Mouse (Mus musculus): ENCODE measurements around the gene Nr2c1. TPM values are rescaled to one million over a fixed set of nuclear protein-coding genes. Genes with fewer than 3 reads are reported as not detected.

Nr2c1 gene
- polyA plus RNA-seq, 1 experiment from 2014 or later = 13.6 TPM

DNA sequence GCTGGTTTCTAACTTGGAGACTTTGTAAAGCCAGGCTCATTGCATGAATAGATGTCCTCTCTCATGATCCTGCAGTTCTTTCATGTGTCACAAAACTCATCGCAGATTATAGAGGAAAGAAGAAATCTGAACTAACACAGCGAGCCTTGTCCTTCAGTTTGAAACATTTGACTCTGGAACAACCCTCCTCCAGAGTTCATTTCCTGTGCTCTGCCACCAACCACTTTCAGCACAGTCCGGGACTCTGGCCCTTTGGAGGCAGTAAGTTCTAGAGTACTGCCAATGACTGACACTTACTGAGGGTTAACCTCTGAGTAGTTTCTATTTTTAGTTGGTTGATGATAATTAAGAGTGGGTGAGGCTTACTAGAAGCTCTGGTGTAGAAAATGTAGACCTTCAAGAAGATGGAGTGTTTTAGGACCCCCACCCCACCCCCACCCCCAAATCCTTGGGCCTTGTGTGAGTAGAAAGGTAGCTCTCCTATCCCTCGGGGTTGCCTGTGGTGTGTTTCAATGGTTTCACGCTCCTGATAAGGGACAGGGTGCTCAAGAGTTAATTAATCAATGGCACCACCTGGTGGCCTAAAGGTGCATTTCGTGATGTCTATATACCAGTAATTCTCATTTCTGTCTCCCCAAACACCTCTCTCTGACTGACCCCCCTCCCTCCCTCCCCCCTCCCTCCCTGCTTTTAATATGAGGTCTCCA, 31.8 kb upstream of the Nr2c1 start:
- 0 out of 2 replicates have a peak, but pooled peaks have one; percentile 44 for ATAC-seq (ENCODE audit: insufficient number of reproducible peaks, low FRiP score, low TSS enrichment, low read depth)
- no peak overlapping the region for H3K4me2 ChIP-seq (ENCODE audit: low read depth, severe bottlenecking)
- no peak overlapping the region for H3K27ac ChIP-seq (replicated peaks; ENCODE audit: low read depth, low read length)
- no peaks in the 10 kb centered on the region; the same call in 1 of the 2 replicates for H3K36me3 ChIP-seq (ENCODE audit: control insufficient read depth, insufficient read depth, low read length)
- H3K4me3 ChIP-seq (ENCODE audit: low read depth, low read length) = no peak overlapping the region
- no peak overlapping the region for H3K9ac ChIP-seq (ENCODE audit: low read length)
- WGBS = 35% methylated on average over 6 of the region's 6 CpGs
- H3K4me1 ChIP-seq (ENCODE audit: control insufficient read depth, insufficient read depth, low read length) = peaks cover 6% of the 10 kb centered on the region; the same call in 1 of the 2 replicates
- DNase-seq (ENCODE audit: low spot score) = peak; percentile 83
- H3K9me3 ChIP-seq (ENCODE audit: control insufficient read depth, low read length) = no peaks in the 10 kb centered on the region
- H3K27me3 ChIP-seq (ENCODE audit: control insufficient read depth, insufficient read depth, low read length) = no peaks in the 10 kb centered on the region

DNA sequence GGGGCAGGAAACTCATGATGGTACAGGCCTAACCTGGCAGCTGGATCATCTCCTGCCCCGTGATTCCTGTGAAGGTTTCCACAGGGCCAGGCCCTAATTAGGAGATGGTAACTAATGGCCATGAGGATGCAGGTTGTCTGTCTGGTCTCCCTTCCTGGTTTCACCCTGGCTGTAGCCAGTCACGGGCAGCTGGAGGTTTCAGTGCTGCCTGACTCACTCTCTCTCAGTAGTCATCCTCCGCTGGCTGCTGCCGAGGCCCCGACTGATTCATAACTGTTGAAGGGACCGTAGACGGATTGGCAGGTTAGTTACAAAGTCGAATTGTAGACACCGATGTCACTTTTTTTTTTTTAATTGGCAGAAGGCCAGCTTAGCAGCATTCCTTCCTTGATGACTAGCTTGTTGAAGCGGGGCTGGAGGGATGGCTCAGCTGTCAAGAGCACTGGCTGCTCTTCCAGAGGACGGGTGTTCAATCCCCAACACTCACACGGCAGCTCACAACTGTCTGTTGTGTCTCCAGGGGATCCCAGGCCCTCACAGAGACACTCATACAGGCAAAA, 31.0 kb upstream of the Nr2c1 start:
- DNase-seq (ENCODE audit: low spot score) (no peak), ATAC-seq (ENCODE audit: insufficient number of reproducible peaks, low FRiP score, low TSS enrichment, low read depth) (no peak)
- H3K4me1 ChIP-seq (ENCODE audit: control insufficient read depth, insufficient read depth, low read length) = no peaks in the 10 kb centered on the region
- no peak overlapping the region for H3K27ac ChIP-seq (replicated peaks; ENCODE audit: low read depth, low read length)
- H3K36me3 ChIP-seq (ENCODE audit: control insufficient read depth, insufficient read depth, low read length) = no peaks in the 10 kb centered on the region; the same call in 1 of the 2 replicates
- H3K9me3 ChIP-seq (ENCODE audit: control insufficient read depth, low read length) = no peaks in the 10 kb centered on the region
- 77% methylated on average over 12 of the region's 12 CpGs for WGBS
- no peak overlapping the region for H3K4me2 ChIP-seq (ENCODE audit: low read depth, severe bottlenecking)
- H3K9ac ChIP-seq (ENCODE audit: low read length) = no peak overlapping the region
- H3K27me3 ChIP-seq (ENCODE audit: control insufficient read depth, insufficient read depth, low read length) = no peaks in the 10 kb centered on the region
- H3K4me3 ChIP-seq (ENCODE audit: low read depth, low read length) = no peak overlapping the region

DNA sequence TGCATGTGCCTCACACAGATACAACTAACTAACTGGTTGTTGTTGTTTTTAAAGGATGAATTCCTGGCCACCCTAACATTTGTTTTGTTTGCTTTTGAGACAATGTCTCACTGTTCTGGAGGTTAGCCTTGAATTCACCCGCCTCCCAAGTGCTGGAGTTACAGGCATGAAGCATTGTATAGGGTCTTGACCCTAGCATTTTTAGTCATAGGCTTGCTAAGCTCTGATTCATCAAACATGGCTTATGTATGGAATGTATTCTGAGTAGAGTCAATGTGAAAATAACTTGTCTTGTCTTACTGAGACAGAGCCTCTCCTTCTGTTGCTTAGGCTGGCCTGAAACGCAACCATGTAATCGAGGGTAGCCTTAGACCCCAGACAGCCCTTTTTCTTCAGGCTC, 29.9 kb upstream of the Nr2c1 start:
- Histone ChIP-seq H3K36me3 (ENCODE audit: control insufficient read depth, insufficient read depth, low read length) (peaks cover under 1% of the 10 kb centered on the region; the same call in 1 of the 2 replicates), H3K4me3 (ENCODE audit: low read depth, low read length) (no peak overlapping the region), H3K4me2 (ENCODE audit: low read depth, severe bottlenecking) (no peak overlapping the region), H3K9ac (ENCODE audit: low read length) (no peak overlapping the region), H3K27ac (replicated peaks; ENCODE audit: low read depth, low read length) (no peak overlapping the region), H3K27me3 (ENCODE audit: control insufficient read depth, insufficient read depth, low read length) (no peaks in the 10 kb centered on the region), H3K4me1 (ENCODE audit: control insufficient read depth, insufficient read depth, low read length) (no peaks in the 10 kb centered on the region), H3K9me3 (ENCODE audit: control insufficient read depth, low read length) (no peaks in the 10 kb centered on the region)
- ATAC-seq (ENCODE audit: insufficient number of reproducible peaks, low FRiP score, low TSS enrichment, low read depth) (no peak), DNase-seq (ENCODE audit: low spot score) (no peak)
- 93% methylated on average over 3 of the region's 3 CpGs for WGBS

DNA sequence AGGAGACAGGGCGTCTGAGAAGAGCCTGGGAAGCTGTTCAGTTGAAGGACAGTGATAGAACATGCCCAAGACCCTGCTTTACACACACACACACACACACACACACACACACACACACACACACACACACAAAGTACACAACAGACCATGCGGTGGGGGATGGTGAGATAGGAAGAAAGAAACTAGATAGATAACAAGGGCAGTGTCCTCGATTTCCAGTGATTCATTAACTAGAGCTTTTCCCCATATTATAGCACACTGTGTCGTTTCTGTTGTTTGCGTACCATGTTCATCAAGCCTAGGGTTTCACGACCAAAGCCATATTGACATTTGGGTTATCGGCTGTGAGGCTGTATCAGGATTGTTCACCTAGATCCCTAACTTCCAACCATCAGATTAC, 28.8 kb upstream of the Nr2c1 start:
- 92% methylated on average over 7 of the region's 7 CpGs for WGBS
- Histone ChIP-seq H3K4me3 (ENCODE audit: low read depth, low read length) (no peak overlapping the region), H3K27ac (replicated peaks; ENCODE audit: low read depth, low read length) (no peak overlapping the region), H3K27me3 (ENCODE audit: control insufficient read depth, insufficient read depth, low read length) (no peaks in the 10 kb centered on the region), H3K9ac (ENCODE audit: low read length) (no peak overlapping the region), H3K4me1 (ENCODE audit: control insufficient read depth, insufficient read depth, low read length) (no peaks in the 10 kb centered on the region), H3K9me3 (ENCODE audit: control insufficient read depth, low read length) (no peaks in the 10 kb centered on the region), H3K4me2 (ENCODE audit: low read depth, severe bottlenecking) (no peak overlapping the region), H3K36me3 (ENCODE audit: control insufficient read depth, insufficient read depth, low read length) (peaks cover 3% of the 10 kb centered on the region; the same call in 1 of the 2 replicates)
- ATAC-seq (ENCODE audit: insufficient number of reproducible peaks, low FRiP score, low TSS enrichment, low read depth) = no peak
- no peak for DNase-seq (ENCODE audit: low spot score)

DNA sequence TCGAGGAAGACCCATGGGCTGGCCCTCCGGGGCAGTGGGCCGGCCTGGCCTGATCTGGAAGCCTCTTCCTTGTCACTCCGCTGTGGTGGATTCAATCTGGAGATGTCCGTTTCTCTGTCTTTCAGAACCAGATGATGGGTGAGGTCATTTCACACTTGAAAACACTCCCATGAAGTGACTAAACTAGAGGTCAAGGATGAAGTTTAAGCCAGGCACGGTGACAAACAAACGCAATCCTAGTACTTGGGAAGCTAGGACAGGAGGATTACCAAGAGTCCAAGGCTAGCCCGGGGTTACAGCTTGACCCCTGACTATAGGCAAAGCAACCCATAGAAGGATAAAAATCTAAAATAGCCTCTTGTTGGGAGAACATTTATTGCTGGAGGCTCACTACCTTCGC, 27.1 kb upstream of the Nr2c1 start:
- ATAC-seq (ENCODE audit: insufficient number of reproducible peaks, low FRiP score, low TSS enrichment, low read depth) (no peak), DNase-seq (ENCODE audit: low spot score) (no peak)
- Histone ChIP-seq H3K36me3 (ENCODE audit: control insufficient read depth, insufficient read depth, low read length) (peaks cover 3% of the 10 kb centered on the region; the same call in 1 of the 2 replicates), H3K4me2 (ENCODE audit: low read depth, severe bottlenecking) (no peak overlapping the region), H3K9ac (ENCODE audit: low read length) (no peak overlapping the region), H3K4me1 (ENCODE audit: control insufficient read depth, insufficient read depth, low read length) (no peaks in the 10 kb centered on the region), H3K4me3 (ENCODE audit: low read depth, low read length) (no peak overlapping the region), H3K27ac (replicated peaks; ENCODE audit: low read depth, low read length) (no peak overlapping the region), H3K27me3 (ENCODE audit: control insufficient read depth, insufficient read depth, low read length) (no peaks in the 10 kb centered on the region), H3K9me3 (ENCODE audit: control insufficient read depth, low read length) (no peaks in the 10 kb centered on the region)
- WGBS = 91% methylated on average over 9 of the region's 9 CpGs

DNA sequence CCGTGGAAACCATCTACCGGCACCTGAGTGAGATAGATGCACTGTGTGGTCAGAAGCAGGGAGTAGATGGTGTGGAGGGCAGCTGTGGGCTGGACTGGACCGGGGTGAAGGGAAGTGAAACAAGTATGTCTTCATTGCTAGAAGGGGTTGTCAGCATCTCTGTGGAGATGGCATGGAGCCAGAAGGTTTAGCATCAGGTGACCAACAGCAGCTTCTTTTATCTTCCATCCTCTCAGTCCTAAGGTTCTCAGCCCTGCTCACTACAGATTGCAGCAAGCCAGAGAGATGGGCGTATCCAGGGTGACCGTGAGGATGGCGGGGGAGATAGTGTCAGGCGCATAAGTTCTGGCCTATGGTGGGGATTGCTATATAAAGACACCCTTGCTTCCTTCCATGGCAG, 25.2 kb upstream of the Nr2c1 start:
- Histone ChIP-seq H3K27ac (replicated peaks; ENCODE audit: low read depth, low read length) (no peak overlapping the region), H3K4me1 (ENCODE audit: control insufficient read depth, insufficient read depth, low read length) (no peaks in the 10 kb centered on the region), H3K9ac (ENCODE audit: low read length) (no peak overlapping the region), H3K9me3 (ENCODE audit: control insufficient read depth, low read length) (no peaks in the 10 kb centered on the region), H3K4me3 (ENCODE audit: low read depth, low read length) (no peak overlapping the region), H3K4me2 (ENCODE audit: low read depth, severe bottlenecking) (no peak overlapping the region), H3K36me3 (ENCODE audit: control insufficient read depth, insufficient read depth, low read length) (peaks cover 3% of the 10 kb centered on the region; the same call in 1 of the 2 replicates), H3K27me3 (ENCODE audit: control insufficient read depth, insufficient read depth, low read length) (no peaks in the 10 kb centered on the region)
- ATAC-seq (ENCODE audit: insufficient number of reproducible peaks, low FRiP score, low TSS enrichment, low read depth) (no peak), DNase-seq (ENCODE audit: low spot score) (no peak)
- 95% methylated on average over 7 of the region's 7 CpGs for WGBS

DNA sequence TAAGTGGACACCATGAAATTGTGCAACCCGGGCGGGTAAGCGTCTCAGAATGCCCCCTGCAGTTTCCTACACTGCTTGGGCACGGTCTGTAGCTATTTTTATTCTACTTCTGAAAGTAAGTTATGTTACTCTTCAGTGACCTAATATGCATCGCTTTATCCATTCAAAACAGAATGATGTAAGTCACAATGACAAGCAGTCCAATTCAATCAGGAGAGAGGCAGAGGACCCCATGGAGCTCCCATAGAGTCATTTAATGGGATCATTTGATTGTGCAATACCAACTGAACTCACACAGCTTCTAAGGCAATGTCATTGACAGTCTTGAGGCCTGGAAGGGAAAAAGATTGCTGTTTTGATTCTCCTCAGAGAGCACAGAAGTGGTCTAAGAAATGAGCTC, 24.2 kb upstream of the Nr2c1 start:
- Histone ChIP-seq H3K4me1 (ENCODE audit: control insufficient read depth, insufficient read depth, low read length) (no peaks in the 10 kb centered on the region), H3K4me2 (ENCODE audit: low read depth, severe bottlenecking) (no peak overlapping the region), H3K36me3 (ENCODE audit: control insufficient read depth, insufficient read depth, low read length) (peaks cover 3% of the 10 kb centered on the region; the same call in 1 of the 2 replicates), H3K27ac (replicated peaks; ENCODE audit: low read depth, low read length) (no peak overlapping the region), H3K9me3 (ENCODE audit: control insufficient read depth, low read length) (no peaks in the 10 kb centered on the region), H3K9ac (ENCODE audit: low read length) (no peak overlapping the region), H3K4me3 (ENCODE audit: low read depth, low read length) (no peak overlapping the region), H3K27me3 (ENCODE audit: control insufficient read depth, insufficient read depth, low read length) (no peaks in the 10 kb centered on the region)
- no peak for DNase-seq (ENCODE audit: low spot score)
- ATAC-seq (ENCODE audit: insufficient number of reproducible peaks, low FRiP score, low TSS enrichment, low read depth) = no peak
- WGBS = 94% methylated on average over 5 of the region's 5 CpGs

DNA sequence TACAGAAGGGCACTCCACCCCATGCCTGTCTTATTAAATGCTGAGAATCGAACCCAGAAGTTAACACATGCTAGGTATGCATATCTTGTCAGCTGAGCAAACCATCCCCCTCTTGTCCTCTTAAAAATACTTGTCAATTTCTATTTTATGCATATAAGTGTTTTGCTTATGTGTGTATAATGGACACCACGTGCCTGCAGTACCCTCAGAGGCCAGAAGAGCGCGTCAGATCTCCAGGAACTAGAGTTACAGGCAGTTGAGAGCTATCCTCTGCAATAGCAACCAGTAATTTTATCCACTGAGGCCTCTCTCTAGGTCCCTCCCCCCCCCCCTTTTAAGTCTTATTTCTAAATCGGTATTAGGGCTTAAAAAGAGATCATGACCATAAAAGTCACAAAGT, 23.4 kb upstream of the Nr2c1 start:
- Histone ChIP-seq H3K36me3 (ENCODE audit: control insufficient read depth, insufficient read depth, low read length) (peaks cover 3% of the 10 kb centered on the region; the same call in 1 of the 2 replicates), H3K27me3 (ENCODE audit: control insufficient read depth, insufficient read depth, low read length) (no peaks in the 10 kb centered on the region), H3K4me2 (ENCODE audit: low read depth, severe bottlenecking) (no peak overlapping the region), H3K9me3 (ENCODE audit: control insufficient read depth, low read length) (no peaks in the 10 kb centered on the region), H3K27ac (replicated peaks; ENCODE audit: low read depth, low read length) (no peak overlapping the region), H3K4me3 (ENCODE audit: low read depth, low read length) (no peak overlapping the region), H3K9ac (ENCODE audit: low read length) (no peak overlapping the region), H3K4me1 (ENCODE audit: control insufficient read depth, insufficient read depth, low read length) (no peaks in the 10 kb centered on the region)
- 77% methylated on average over 5 of the region's 5 CpGs for WGBS
- DNase-seq (ENCODE audit: low spot score) = no peak
- ATAC-seq (ENCODE audit: insufficient number of reproducible peaks, low FRiP score, low TSS enrichment, low read depth) = no peak

Measured in limb, embryonic 11.5 days (tissue).